Mouse (Mus musculus) gastrocnemius, adult 18-20 months (tissue): ENCODE measurements around the gene Ap5b1. TPM values are rescaled to one million over a fixed set of nuclear protein-coding genes. Genes with fewer than 3 reads are reported as not detected.

Experiments
- DNase-seq: peaks from one replicate; pipeline ENCODE4 v3.0.0; 2021; ENCODE audit warnings: low spot score
- long read RNA-seq, 2 experiments: library from polyadenylated mRNA; stranded (forward); transcript quantifications; one replicate each; pipeline ENCODE4 v2.0.0; 2021
- total RNA-seq, 2 experiments: library from RNA; stranded (reverse); gene quantifications; 2 replicates each; pipeline ENCODE4 v1.2.3; 2021

Gene Ap5b1
- total RNA-seq: 1 to 10 TPM; 1.7 to 2.5 TPM
- long read RNA-seq, experiment 1, partial matches to known transcripts: 0 of 1 reads
- long read RNA-seq, experiment 1, other reads (novel, unspliced or antisense): 0 of 1 reads
- long read RNA-seq, experiment 2: 0 reads

- DNase-seq: peak; percentile 90
These were observed at the start of gene Ap5b1 for GRCm38 (mm10) chr19:5567534-5568469. Gene Ap5b1 (plus strand): TSS chr19:5568025.

GRCm38 (mm10) chr19:5518721-5519120, 49.1 kb upstream of the Ap5b1 start:
- no peak for DNase-seq

GRCm38 (mm10) chr19:5525204-5525603, 42.6 kb upstream of the Ap5b1 start:
- DNase-seq: no peak

GRCm38 (mm10) chr19:5529325-5530137, 38.3 kb upstream of the Ap5b1 start:
- DNase-seq: peak; percentile 98

- no peak for DNase-seq
These were observed 37.7 kb upstream of the Ap5b1 start for GRCm38 (mm10) chr19:5530138-5530524.

GRCm38 (mm10) chr19:5532520-5532919, 35.3 kb upstream of the Ap5b1 start:
- no peak for DNase-seq

- no peak for DNase-seq
These were observed 29.0 kb upstream of the Ap5b1 start for GRCm38 (mm10) chr19:5538786-5539185.

- no peak for DNase-seq
These were observed 24.5 kb upstream of the Ap5b1 start for GRCm38 (mm10) chr19:5543362-5543761.

- DNase-seq: no peak
These were observed 23.8 kb upstream of the Ap5b1 start for GRCm38 (mm10) chr19:5544031-5544430.

GRCm38 (mm10) chr19:5547471-5548056, 20.3 kb upstream of the Ap5b1 start:
- no peak for DNase-seq

- no peak for DNase-seq
These were observed 14.0 kb upstream of the Ap5b1 start for GRCm38 (mm10) chr19:5553802-5554201.

- DNase-seq: no peak
These were observed 13.6 kb upstream of the Ap5b1 start for GRCm38 (mm10) chr19:5554212-5554611.

GRCm38 (mm10) chr19:5558169-5558568, 9.7 kb upstream of the Ap5b1 start:
- no peak for DNase-seq

GRCm38 (mm10) chr19:5558770-5559169, 9.1 kb upstream of the Ap5b1 start:
- DNase-seq: no peak

- DNase-seq: no peak
These were observed 8.6 kb upstream of the Ap5b1 start for GRCm38 (mm10) chr19:5559229-5559628.

GRCm38 (mm10) chr19:5559631-5560456, 8.0 kb upstream of the Ap5b1 start:
- DNase-seq: no peak

- no peak for DNase-seq
These were observed 7.3 kb upstream of the Ap5b1 start, which contains the start of gene Ovol1 for GRCm38 (mm10) chr19:5560457-5561041. Gene Ovol1 (minus strand): TSS chr19:5560646.

- DNase-seq: no peak
These were observed 6.5 kb upstream of the Ap5b1 start for GRCm38 (mm10) chr19:5561252-5561790.

- DNase-seq: no peak
These were observed 5.9 kb upstream of the Ap5b1 start for GRCm38 (mm10) chr19:5561886-5562285.

GRCm38 (mm10) chr19:5562776-5563175, 5.0 kb upstream of the Ap5b1 start:
- DNase-seq: no peak
